Mouse (Mus musculus): Measurements from ENCODE around the gene Wwox. TPM values are rescaled to one million over a fixed set of nuclear protein-coding genes. Genes with fewer than 3 reads are reported as not detected.

Gene Wwox
- total and polyA plus RNA-seq, 3 experiments, result 7.6 to 61.8 (median 12.2) TPM

- no peaks in the 10 kb centered on the region for H3K36me3 ChIP-seq (ENCODE audit: control insufficient read depth in 1 of 2, insufficient read depth in 2 of 2, low read length in 2 of 2)
- H3K27ac ChIP-seq (ENCODE audit: control insufficient read depth, low read depth, low read length), result no peak overlapping the region; the same call in 1 of the 2 replicates
- no peaks in the 10 kb centered on the region for H3K9me3 ChIP-seq (replicated peaks; ENCODE audit: insufficient read depth, low read length)
- DNase-seq (ENCODE audit: low read depth, low spot score), result peak; percentile 2
- no peak overlapping the region for H3K4me3 ChIP-seq (ENCODE audit: control insufficient read depth in 1 of 2, insufficient read depth in 1 of 2, low read depth in 2 of 2, low read length in 2 of 2)
- no peaks in the 10 kb centered on the region for H3K27me3 ChIP-seq (ENCODE audit: control insufficient read depth in 1 of 2, insufficient read depth in 2 of 2, low read length in 2 of 2)
- H3K79me2 ChIP-seq (ENCODE audit: control insufficient read depth, insufficient read depth, low read length, poor library complexity), result no peaks in the 10 kb centered on the region
- H3K4me1 ChIP-seq (ENCODE audit: control insufficient read depth in 1 of 2, insufficient read depth in 2 of 2, low read length in 2 of 2), result no peaks in the 10 kb centered on the region
- H3K9ac ChIP-seq (ENCODE audit: control insufficient read depth, low read depth, low read length, poor library complexity, severe bottlenecking), result no peak overlapping the region
- no peak for TF ChIP-seq KAT2A (conservative IDR thresholded peaks at IDR 0.05; ENCODE audit: low read depth, low read length)
- no peak for TF ChIP-seq MAZ (IDR thresholded peaks at IDR 0.05; ENCODE audit: low read depth, low read length)
Measured at GRCm38 (mm10) chr8:114879277-114879568, 439.8 kb downstream of the Wwox start.

GRCm38 (mm10) chr8:114879678-114880077, 440.2 kb downstream of the Wwox start:
- peak; percentile 33 for DNase-seq (ENCODE audit: low read depth, low spot score)
- H3K9me3 ChIP-seq (replicated peaks; ENCODE audit: insufficient read depth, low read length), result no peaks in the 10 kb centered on the region
- H3K79me2 ChIP-seq (ENCODE audit: control insufficient read depth, insufficient read depth, low read length, poor library complexity), result no peaks in the 10 kb centered on the region
- H3K4me1 ChIP-seq (ENCODE audit: control insufficient read depth in 1 of 2, insufficient read depth in 2 of 2, low read length in 2 of 2), result no peaks in the 10 kb centered on the region
- TF ChIP-seq POLR2AphosphoS5 (IDR thresholded peaks at IDR 0.05; ENCODE audit: borderline replicate concordance, low read depth, low read length) (no peak), TAL1 (IDR thresholded peaks at IDR 0.05; ENCODE audit: low read length) (peak; percentile 71)
- no peak overlapping the region; the same call in 1 of the 2 replicates for H3K27ac ChIP-seq (ENCODE audit: control insufficient read depth, low read depth, low read length)
- no peaks in the 10 kb centered on the region for H3K36me3 ChIP-seq (ENCODE audit: control insufficient read depth in 1 of 2, insufficient read depth in 2 of 2, low read length in 2 of 2)
- no peaks in the 10 kb centered on the region for H3K27me3 ChIP-seq (ENCODE audit: control insufficient read depth in 1 of 2, insufficient read depth in 2 of 2, low read length in 2 of 2)
- no peak overlapping the region for H3K4me3 ChIP-seq (ENCODE audit: control insufficient read depth in 1 of 2, insufficient read depth in 1 of 2, low read depth in 2 of 2, low read length in 2 of 2)
- H3K9ac ChIP-seq (ENCODE audit: control insufficient read depth, low read depth, low read length, poor library complexity, severe bottlenecking), result no peak overlapping the region

- Histone ChIP-seq H3K9me3 (replicated peaks; ENCODE audit: insufficient read depth, low read length) (no peaks in the 10 kb centered on the region), H3K9ac (ENCODE audit: control insufficient read depth, low read depth, low read length, poor library complexity, severe bottlenecking) (no peak overlapping the region), H3K36me3 (ENCODE audit: control insufficient read depth in 1 of 2, insufficient read depth in 2 of 2, low read length in 2 of 2) (no peaks in the 10 kb centered on the region), H3K27ac (ENCODE audit: control insufficient read depth, low read depth, low read length) (no peak overlapping the region), H3K79me2 (ENCODE audit: control insufficient read depth, insufficient read depth, low read length, poor library complexity) (no peaks in the 10 kb centered on the region), H3K4me3 (ENCODE audit: control insufficient read depth in 1 of 2, insufficient read depth in 1 of 2, low read depth in 2 of 2, low read length in 2 of 2) (no peak overlapping the region), H3K27me3 (ENCODE audit: control insufficient read depth in 1 of 2, insufficient read depth in 2 of 2, low read length in 2 of 2) (no peaks in the 10 kb centered on the region), H3K4me1 (ENCODE audit: control insufficient read depth in 1 of 2, insufficient read depth in 2 of 2, low read length in 2 of 2) (no peaks in the 10 kb centered on the region)
- DNase-seq (ENCODE audit: low read depth, low spot score), result no peak
- TF ChIP-seq RAD21 (IDR thresholded peaks at IDR 0.05; ENCODE audit: low read depth, low read length), result no peak
Measured at GRCm38 (mm10) chr8:114880475-114881135, 441.1 kb downstream of the Wwox start.

GRCm38 (mm10) chr8:114881891-114882401, 442.5 kb downstream of the Wwox start:
- no peak overlapping the region for H3K27ac ChIP-seq (ENCODE audit: control insufficient read depth, low read depth, low read length)
- no peaks in the 10 kb centered on the region for H3K36me3 ChIP-seq (ENCODE audit: control insufficient read depth in 1 of 2, insufficient read depth in 2 of 2, low read length in 2 of 2)
- TF ChIP-seq TAL1 (IDR thresholded peaks at IDR 0.05; ENCODE audit: low read length), result no peak
- TF ChIP-seq ZMIZ1 (IDR thresholded peaks at IDR 0.05; ENCODE audit: low read depth, low read length), result no peak
- no peak for TF ChIP-seq HCFC1 (IDR thresholded peaks at IDR 0.05; ENCODE audit: low read depth, low read length)
- TF ChIP-seq MAFK (IDR thresholded peaks at IDR 0.05; ENCODE audit: borderline replicate concordance, low read depth, low read length), result no peak
- TF ChIP-seq RCOR1 (IDR thresholded peaks at IDR 0.05; ENCODE audit: low read depth, low read length), result no peak
- no peak for TF ChIP-seq ZKSCAN1 (IDR thresholded peaks at IDR 0.05; ENCODE audit: low read depth, low read length)
- TF ChIP-seq TBP (IDR thresholded peaks at IDR 0.05; ENCODE audit: low read depth, low read length), result no peak
- no peak for TF ChIP-seq CTCF (IDR thresholded peaks at IDR 0.05 in 2 of 3, conservative IDR thresholded peaks at IDR 0.05 in 1 of 3; ENCODE audit: control insufficient read depth in 1 of 3, insufficient read depth in 1 of 3, low read depth in 2 of 3, low read length in 3 of 3, poor library complexity in 1 of 3, severe bottlenecking in 1 of 3)
- no peak for TF ChIP-seq JUND (IDR thresholded peaks at IDR 0.05; ENCODE audit: low read depth, low read length)
- no peak for TF ChIP-seq MAX (IDR thresholded peaks at IDR 0.05; ENCODE audit: low read length)
- no peak for TF ChIP-seq ETS1 (IDR thresholded peaks at IDR 0.05; ENCODE audit: low read depth, low read length)
- no peak for TF ChIP-seq CHD2 (IDR thresholded peaks at IDR 0.05; ENCODE audit: low read length)
- TF ChIP-seq NRF1 (IDR thresholded peaks at IDR 0.05; ENCODE audit: insufficient read depth, low read depth, low read length, poor library complexity, severe bottlenecking), result no peak
- no peak for DNase-seq (ENCODE audit: low read depth, low spot score)
- no peaks in the 10 kb centered on the region for H3K27me3 ChIP-seq (ENCODE audit: control insufficient read depth in 1 of 2, insufficient read depth in 2 of 2, low read length in 2 of 2)
- H3K9me3 ChIP-seq (replicated peaks; ENCODE audit: insufficient read depth, low read length), result no peaks in the 10 kb centered on the region
- H3K4me1 ChIP-seq (ENCODE audit: control insufficient read depth in 1 of 2, insufficient read depth in 2 of 2, low read length in 2 of 2), result no peaks in the 10 kb centered on the region
- H3K79me2 ChIP-seq (ENCODE audit: control insufficient read depth, insufficient read depth, low read length, poor library complexity), result no peaks in the 10 kb centered on the region
- H3K9ac ChIP-seq (ENCODE audit: control insufficient read depth, low read depth, low read length, poor library complexity, severe bottlenecking), result no peak overlapping the region
- no peak overlapping the region for H3K4me3 ChIP-seq (ENCODE audit: control insufficient read depth in 1 of 2, insufficient read depth in 1 of 2, low read depth in 2 of 2, low read length in 2 of 2)
